Mouse (Mus musculus): ENCODE results near the gene Rnf2. TPM values are rescaled to one million over a fixed set of nuclear protein-coding genes. Genes with fewer than 3 reads are reported as not detected.
A peak's percentile ranks its signal among the peaks of the same experiment; 100 is the strongest.

The Rnf2 gene
- total and polyA plus RNA-seq, 2 experiments: 7.5 to 21.8 TPM

DNA sequence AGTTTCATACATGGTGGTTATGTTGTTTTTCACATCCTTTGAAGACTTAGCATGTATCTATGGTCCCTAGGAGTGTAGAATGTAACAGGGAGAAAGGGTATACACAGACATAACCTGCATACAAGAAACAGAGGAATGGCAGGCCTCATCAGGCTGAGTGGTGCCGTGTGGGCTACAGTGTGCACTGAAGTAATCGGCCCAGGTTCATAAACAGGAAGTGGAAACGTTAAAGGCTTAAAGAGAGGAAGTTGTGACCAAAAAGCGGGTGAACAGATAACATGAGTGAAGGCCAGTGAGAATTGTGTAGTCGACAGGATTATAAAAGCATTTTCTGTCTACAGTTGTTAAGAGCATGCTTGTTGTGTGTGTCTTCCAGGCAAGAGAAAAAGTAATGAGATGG is 43.7 kb downstream of the Rnf2 start:
- H3K79me2 ChIP-seq (ENCODE audit: control insufficient read depth, insufficient read depth, low read length): no peaks in the 10 kb centered on the region
- no peaks in the 10 kb centered on the region for H3K27me3 ChIP-seq (ENCODE audit: control insufficient read depth, insufficient read depth, low read length)
- DNase-seq (ENCODE audit: extremely low read depth, low read depth, low spot score): no peak
- no peak overlapping the region for H3K4me3 ChIP-seq (ENCODE audit: insufficient read depth, low read depth, low read length)
- H3K27ac ChIP-seq (replicated peaks; ENCODE audit: insufficient read depth, low read depth, low read length): no peak overlapping the region
- H3K4me1 ChIP-seq (ENCODE audit: control insufficient read depth, insufficient read depth, low read length): no peaks in the 10 kb centered on the region
- 69% methylated on average over 5 of the region's 5 CpGs for WGBS
- no peak for TF ChIP-seq POLR2A (IDR thresholded peaks at IDR 0.05; ENCODE audit: extremely low read depth, insufficient read depth, low read length)
- TF ChIP-seq CTCF (IDR thresholded peaks at IDR 0.05; ENCODE audit: low read depth, low read length): no peak
- H3K9ac ChIP-seq (ENCODE audit: low read depth, low read length): no peak overlapping the region
- H3K36me3 ChIP-seq (ENCODE audit: control insufficient read depth, insufficient read depth, low read length): peaks cover 49% of the 10 kb centered on the region

DNA sequence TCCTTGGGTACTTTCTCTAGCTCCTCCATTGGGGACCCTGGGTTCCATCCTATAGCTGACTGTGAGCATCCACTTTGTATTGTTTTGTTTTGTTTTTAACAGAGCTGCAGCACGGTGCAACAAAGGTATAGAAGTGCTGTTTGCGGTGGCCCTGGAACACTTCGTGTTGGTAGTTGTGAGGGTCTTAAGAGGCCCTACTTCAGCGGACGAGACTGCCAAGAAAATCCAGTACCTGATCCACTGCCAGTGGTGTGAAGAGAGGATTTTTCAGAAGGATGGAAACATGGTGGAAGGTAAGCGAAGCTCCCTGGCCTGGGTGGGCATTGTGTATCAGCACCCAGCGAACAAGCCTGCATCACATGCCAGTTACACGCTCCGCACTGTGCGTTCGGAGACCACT is 48.8 kb downstream of the Rnf2 start:
- no peaks in the 10 kb centered on the region for H3K27me3 ChIP-seq (ENCODE audit: control insufficient read depth, insufficient read depth, low read length)
- no peak for DNase-seq (ENCODE audit: extremely low read depth, low read depth, low spot score)
- WGBS: 99% methylated on average over 11 of the region's 11 CpGs
- H3K9ac ChIP-seq (ENCODE audit: low read depth, low read length): no peak overlapping the region
- no peaks in the 10 kb centered on the region for H3K79me2 ChIP-seq (ENCODE audit: control insufficient read depth, insufficient read depth, low read length)
- H3K4me1 ChIP-seq (ENCODE audit: control insufficient read depth, insufficient read depth, low read length): no peaks in the 10 kb centered on the region
- H3K36me3 ChIP-seq (ENCODE audit: control insufficient read depth, insufficient read depth, low read length): peaks cover 54% of the 10 kb centered on the region
- no peak overlapping the region for H3K4me3 ChIP-seq (ENCODE audit: insufficient read depth, low read depth, low read length)
- H3K27ac ChIP-seq (replicated peaks; ENCODE audit: insufficient read depth, low read depth, low read length): no peak overlapping the region
- TF ChIP-seq CTCF (IDR thresholded peaks at IDR 0.05; ENCODE audit: low read depth, low read length) (no peak), POLR2A (IDR thresholded peaks at IDR 0.05; ENCODE audit: extremely low read depth, insufficient read depth, low read length) (no peak)

DNA sequence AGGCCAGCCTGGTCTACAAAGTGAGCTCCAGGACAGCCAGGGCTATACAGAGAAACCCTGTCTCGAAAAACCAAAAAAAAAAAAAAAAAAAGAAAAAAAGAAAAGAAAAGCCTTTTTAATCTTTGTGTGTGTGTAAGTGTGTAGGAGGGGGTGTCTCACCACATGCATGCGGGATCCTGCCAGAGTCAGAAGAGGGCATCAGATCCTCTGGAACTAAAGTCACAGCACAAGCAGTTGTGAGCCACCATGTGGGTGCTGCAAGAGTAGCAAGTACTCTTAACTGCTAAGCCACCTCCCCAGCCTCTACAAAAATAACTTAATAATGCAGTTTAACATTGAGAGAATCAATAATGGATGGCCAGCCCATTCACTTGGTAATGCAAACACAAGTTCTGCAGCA is 49.9 kb downstream of the Rnf2 start:
- Histone ChIP-seq H3K27me3 (ENCODE audit: control insufficient read depth, insufficient read depth, low read length) (no peaks in the 10 kb centered on the region), H3K36me3 (ENCODE audit: control insufficient read depth, insufficient read depth, low read length) (peaks cover 57% of the 10 kb centered on the region), H3K9ac (ENCODE audit: low read depth, low read length) (no peak overlapping the region), H3K79me2 (ENCODE audit: control insufficient read depth, insufficient read depth, low read length) (no peaks in the 10 kb centered on the region), H3K4me3 (ENCODE audit: insufficient read depth, low read depth, low read length) (no peak overlapping the region), H3K27ac (replicated peaks; ENCODE audit: insufficient read depth, low read depth, low read length) (no peak overlapping the region), H3K4me1 (ENCODE audit: control insufficient read depth, insufficient read depth, low read length) (no peaks in the 10 kb centered on the region)
- DNase-seq (ENCODE audit: extremely low read depth, low read depth, low spot score): no peak
- TF ChIP-seq POLR2A (IDR thresholded peaks at IDR 0.05; ENCODE audit: extremely low read depth, insufficient read depth, low read length): no peak
- no peak for TF ChIP-seq CTCF (IDR thresholded peaks at IDR 0.05; ENCODE audit: low read depth, low read length)
- 90% methylated on average over 2 of the region's 2 CpGs for WGBS

DNA sequence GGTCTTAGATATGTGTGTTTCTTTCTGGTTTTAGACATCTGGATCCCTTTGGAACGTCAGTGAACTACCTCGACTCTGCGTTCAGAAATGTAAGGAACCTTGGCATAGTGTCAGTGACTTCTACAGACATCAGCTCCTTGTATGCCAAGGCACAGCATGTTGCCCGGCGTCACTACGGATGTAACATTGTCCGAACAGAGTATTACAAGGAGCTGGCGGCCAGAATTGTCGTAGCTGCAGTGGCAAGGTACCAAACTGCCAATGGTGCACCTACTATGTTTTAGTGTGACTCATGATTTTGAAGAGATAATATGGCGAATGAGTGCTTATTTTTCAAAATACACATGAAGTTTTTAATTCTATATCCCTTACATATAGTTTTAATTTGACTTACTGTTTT is 50.9 kb downstream of the Rnf2 start:
- Histone ChIP-seq H3K36me3 (ENCODE audit: control insufficient read depth, insufficient read depth, low read length) (peaks cover 61% of the 10 kb centered on the region), H3K4me3 (ENCODE audit: insufficient read depth, low read depth, low read length) (no peak overlapping the region), H3K79me2 (ENCODE audit: control insufficient read depth, insufficient read depth, low read length) (no peaks in the 10 kb centered on the region), H3K9ac (ENCODE audit: low read depth, low read length) (no peak overlapping the region), H3K27me3 (ENCODE audit: control insufficient read depth, insufficient read depth, low read length) (no peaks in the 10 kb centered on the region), H3K4me1 (ENCODE audit: control insufficient read depth, insufficient read depth, low read length) (no peaks in the 10 kb centered on the region), H3K27ac (replicated peaks; ENCODE audit: insufficient read depth, low read depth, low read length) (no peak overlapping the region)
- 96% methylated on average over 10 of the region's 10 CpGs for WGBS
- no peak for DNase-seq (ENCODE audit: extremely low read depth, low read depth, low spot score)
- TF ChIP-seq CTCF (IDR thresholded peaks at IDR 0.05; ENCODE audit: low read depth, low read length): no peak

DNA sequence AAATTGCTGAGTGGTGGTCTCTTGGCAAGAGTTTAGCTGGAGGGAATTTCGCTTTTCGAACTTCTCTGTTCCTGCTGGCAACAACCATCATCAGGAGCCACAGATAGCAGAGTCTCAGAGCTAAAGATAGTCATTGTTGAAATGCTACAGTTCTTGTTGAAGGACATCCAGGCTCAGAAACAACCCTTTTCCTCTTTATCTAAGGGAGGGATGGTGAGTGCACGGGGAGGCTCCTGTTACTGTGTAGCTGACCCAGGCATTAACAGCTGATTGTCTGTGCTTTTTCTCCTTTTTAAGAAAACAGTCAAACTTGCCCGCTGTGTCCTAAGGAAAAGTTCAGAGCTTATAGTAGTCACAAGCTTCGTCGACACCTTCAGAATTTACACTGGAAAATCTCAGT is 65.3 kb downstream of the Rnf2 start:
- peaks cover 48% of the 10 kb centered on the region for H3K36me3 ChIP-seq (ENCODE audit: control insufficient read depth, insufficient read depth, low read length)
- no peak overlapping the region for H3K9ac ChIP-seq (ENCODE audit: low read depth, low read length)

DNA sequence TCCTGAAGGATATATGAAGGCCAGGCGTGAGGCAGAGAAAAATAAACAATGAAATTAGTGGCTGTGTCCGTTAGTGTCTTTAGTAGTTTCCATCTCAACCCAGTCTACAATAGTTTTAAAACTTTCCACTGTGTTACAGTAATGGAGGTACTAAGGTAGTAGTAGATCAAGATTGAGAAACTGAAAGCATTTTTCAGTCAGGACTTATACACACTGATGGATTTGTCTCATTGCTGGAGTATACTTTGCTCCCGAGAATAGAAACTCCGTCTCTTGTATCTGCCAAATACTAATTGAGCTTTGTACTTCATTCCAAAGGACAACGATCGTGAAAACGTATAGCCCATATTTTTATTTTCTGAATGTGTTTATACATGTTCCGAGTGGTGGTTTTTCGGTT is 71.4 kb downstream of the Rnf2 start:
- Histone ChIP-seq H3K27me3 (ENCODE audit: control insufficient read depth, insufficient read depth, low read length) (no peaks in the 10 kb centered on the region), H3K9ac (ENCODE audit: low read depth, low read length) (peak overlapping the region; percentile 88), H3K4me3 (ENCODE audit: insufficient read depth, low read depth, low read length) (peak overlapping the region; percentile 88), H3K36me3 (ENCODE audit: control insufficient read depth, insufficient read depth, low read length) (peaks cover 5% of the 10 kb centered on the region; the same call in 1 of the 2 replicates), H3K27ac (replicated peaks; ENCODE audit: insufficient read depth, low read depth, low read length) (peak overlapping the region; percentile 93), H3K79me2 (ENCODE audit: control insufficient read depth, insufficient read depth, low read length) (peaks cover 3% of the 10 kb centered on the region; the same call in 1 of the 2 replicates), H3K4me1 (ENCODE audit: control insufficient read depth, insufficient read depth, low read length) (peaks cover 6% of the 10 kb centered on the region; the same call in 1 of the 2 replicates)
- TF ChIP-seq CTCF (IDR thresholded peaks at IDR 0.05; ENCODE audit: low read depth, low read length) (no peak), POLR2A (IDR thresholded peaks at IDR 0.05; ENCODE audit: extremely low read depth, insufficient read depth, low read length) (no peak)
- DNase-seq (ENCODE audit: extremely low read depth, low read depth, low spot score): peak; percentile 77
- 11% methylated on average over 9 of the region's 9 CpGs for WGBS

More for the DNA sequence above, 65.3 kb downstream of the Rnf2 start:
- no peaks in the 10 kb centered on the region for H3K4me1 ChIP-seq (ENCODE audit: control insufficient read depth, insufficient read depth, low read length)
- no peaks in the 10 kb centered on the region for H3K79me2 ChIP-seq (ENCODE audit: control insufficient read depth, insufficient read depth, low read length)
- no peak for TF ChIP-seq CTCF (IDR thresholded peaks at IDR 0.05; ENCODE audit: low read depth, low read length)
- no peak for TF ChIP-seq POLR2A (IDR thresholded peaks at IDR 0.05; ENCODE audit: extremely low read depth, insufficient read depth, low read length)
- no peak overlapping the region for H3K4me3 ChIP-seq (ENCODE audit: insufficient read depth, low read depth, low read length)
- H3K27ac ChIP-seq (replicated peaks; ENCODE audit: insufficient read depth, low read depth, low read length): no peak overlapping the region
- no peak for DNase-seq (ENCODE audit: extremely low read depth, low read depth, low spot score)
- no peaks in the 10 kb centered on the region for H3K27me3 ChIP-seq (ENCODE audit: control insufficient read depth, insufficient read depth, low read length)
- 92% methylated on average over 6 of the region's 6 CpGs for WGBS

All from liver, adult 2 months (tissue).